Mouse (Mus musculus): ENCODE results near the gene Adck1. TPM values are rescaled to one million over a fixed set of nuclear protein-coding genes. Genes with fewer than 3 reads are reported as not detected.

Gene Adck1
- total and polyA plus RNA-seq, 3 experiments: 30.6 to 34.3 TPM; not detected in 1

DNA sequence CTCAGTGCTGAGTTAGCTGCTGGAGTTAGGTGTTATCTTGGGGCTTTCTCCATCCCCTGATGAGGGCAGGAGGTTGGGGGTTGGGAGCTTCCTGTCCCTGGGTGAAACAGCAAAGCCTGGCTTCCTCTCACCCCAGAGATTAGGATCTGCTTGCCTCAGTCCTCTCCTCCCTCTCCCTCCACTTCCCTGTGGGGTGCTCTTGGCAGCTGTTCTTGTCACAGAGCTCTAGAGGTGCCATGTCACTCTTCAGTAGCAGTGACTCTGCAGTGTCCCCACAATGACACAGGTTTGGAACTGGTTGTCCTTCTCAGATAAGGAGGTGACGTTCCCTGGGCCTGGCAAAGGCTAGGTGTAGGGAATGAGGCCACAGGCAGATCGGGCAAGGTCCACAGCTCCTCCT lies 68.4 kb downstream of the Adck1 start (continued):
- TF ChIP-seq CHD2 (IDR thresholded peaks at IDR 0.05; ENCODE audit: low read length): peak; percentile 76; the same call in 1 of the 2 replicates
- TF ChIP-seq JUND (IDR thresholded peaks at IDR 0.05; ENCODE audit: low read depth, low read length): 0 out of 2 replicates have a peak, but pooled peaks have one; percentile 41

DNA sequence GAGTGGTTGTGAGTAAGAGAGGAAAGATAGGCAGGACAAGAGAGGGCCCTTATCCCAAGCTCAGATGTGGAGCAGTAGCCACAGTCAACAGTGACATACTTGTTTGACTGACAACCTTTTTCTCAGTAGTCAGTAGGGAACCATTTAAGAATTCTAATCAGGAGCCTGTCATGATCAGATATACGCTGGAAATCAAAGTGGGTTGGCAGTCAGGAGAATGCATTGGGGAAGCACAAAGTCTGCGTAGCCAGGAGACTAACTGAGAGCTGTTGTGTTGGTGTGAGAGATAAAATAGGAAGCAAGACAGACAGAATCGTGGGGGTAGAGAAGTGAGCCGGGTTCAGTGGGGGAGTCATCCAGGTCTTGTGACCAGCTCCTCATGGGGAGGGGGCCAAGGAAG lies 71.9 kb downstream of the Adck1 start:
- peak overlapping the region; percentile 49 for H3K27ac ChIP-seq (ENCODE audit: control insufficient read depth, low read depth, low read length)
- no peak overlapping the region for H3K4me3 ChIP-seq (ENCODE audit: control insufficient read depth in 1 of 2, insufficient read depth in 1 of 2, low read depth in 2 of 2, low read length in 2 of 2)
- H3K79me2 ChIP-seq (ENCODE audit: control insufficient read depth, insufficient read depth, low read length, poor library complexity): no peaks in the 10 kb centered on the region
- no peak overlapping the region for H3K9ac ChIP-seq (ENCODE audit: control insufficient read depth, low read depth, low read length, poor library complexity, severe bottlenecking)
- peaks cover 0 to 28% of the 10 kb centered on the region in 2 experiments; a peak in 2 of 4 replicates for H3K36me3 ChIP-seq (ENCODE audit: control insufficient read depth in 1 of 2, insufficient read depth in 2 of 2, low read length in 2 of 2)
- H3K4me1 ChIP-seq (ENCODE audit: control insufficient read depth in 1 of 2, insufficient read depth in 2 of 2, low read length in 2 of 2): peaks cover 12 to 34% of the 10 kb centered on the region in 2 experiments
- H3K27me3 ChIP-seq (ENCODE audit: control insufficient read depth in 1 of 2, insufficient read depth in 2 of 2, low read length in 2 of 2): no peaks in the 10 kb centered on the region
- peak; percentile 77 for DNase-seq (ENCODE audit: low read depth, low spot score)
- H3K9me3 ChIP-seq (replicated peaks; ENCODE audit: insufficient read depth, low read length): no peaks in the 10 kb centered on the region
- no peak for TF ChIP-seq POLR2AphosphoS2 (IDR thresholded peaks at IDR 0.05; ENCODE audit: low read length)
- peak; percentile 72; the same call in 1 of the 2 replicates for TF ChIP-seq ETS1 (IDR thresholded peaks at IDR 0.05; ENCODE audit: low read depth, low read length)
- TF ChIP-seq MEF2A (IDR thresholded peaks at IDR 0.05; ENCODE audit: extremely low read depth, insufficient replicate concordance, low read depth, low read length, poor library complexity, severe bottlenecking): no peak
- TF ChIP-seq GABPA (IDR thresholded peaks at IDR 0.05; ENCODE audit: low read depth, low read length): no peak
- no peak for TF ChIP-seq UBTF (IDR thresholded peaks at IDR 0.05; ENCODE audit: borderline replicate concordance, insufficient read depth, low read depth, low read length)
- TF ChIP-seq ZMIZ1 (IDR thresholded peaks at IDR 0.05; ENCODE audit: low read depth, low read length): no peak
- no peak for TF ChIP-seq HCFC1 (IDR thresholded peaks at IDR 0.05; ENCODE audit: low read depth, low read length)
- peak in 1 of 2 experiments; percentile 68; a peak in 2 of 4 replicates for TF ChIP-seq EP300 (IDR thresholded peaks at IDR 0.05; ENCODE audit: low read depth in 1 of 2, low read length in 2 of 2)
- TF ChIP-seq ZKSCAN1 (IDR thresholded peaks at IDR 0.05; ENCODE audit: low read depth, low read length): no peak
- no peak for TF ChIP-seq MAX (IDR thresholded peaks at IDR 0.05; ENCODE audit: low read length)
- TF ChIP-seq MYC (IDR thresholded peaks at IDR 0.05; ENCODE audit: low read depth, low read length): no peak
- peak; percentile 35 for TF ChIP-seq TAL1 (IDR thresholded peaks at IDR 0.05; ENCODE audit: low read length)
- TF ChIP-seq CHD1 (IDR thresholded peaks at IDR 0.05; ENCODE audit: low read depth, low read length): no peak
- TF ChIP-seq RAD21 (IDR thresholded peaks at IDR 0.05; ENCODE audit: low read depth, low read length): no peak
- no peak for TF ChIP-seq CTCF (IDR thresholded peaks at IDR 0.05 in 2 of 3, conservative IDR thresholded peaks at IDR 0.05 in 1 of 3; ENCODE audit: control insufficient read depth in 1 of 3, insufficient read depth in 1 of 3, low read depth in 2 of 3, low read length in 3 of 3, poor library complexity in 1 of 3, severe bottlenecking in 1 of 3)
- no peak for TF ChIP-seq ELF1 (IDR thresholded peaks at IDR 0.05; ENCODE audit: low read depth, low read length)
- TF ChIP-seq GATA1 (IDR thresholded peaks at IDR 0.05; ENCODE audit: low read depth, low read length): peak; percentile 84
- no peak for TF ChIP-seq BHLHE40 (IDR thresholded peaks at IDR 0.05; ENCODE audit: borderline replicate concordance, low read depth, low read length)
- peak; percentile 85 for TF ChIP-seq RCOR1 (IDR thresholded peaks at IDR 0.05; ENCODE audit: low read depth, low read length)
- TF ChIP-seq JUND (IDR thresholded peaks at IDR 0.05; ENCODE audit: low read depth, low read length): no peak
- no peak for TF ChIP-seq SIN3A (IDR thresholded peaks at IDR 0.05; ENCODE audit: low read length)
- no peak for TF ChIP-seq ZNF384 (IDR thresholded peaks at IDR 0.05; ENCODE audit: low read depth, low read length)
- TF ChIP-seq MAFK (IDR thresholded peaks at IDR 0.05; ENCODE audit: borderline replicate concordance, low read depth, low read length): no peak
- TF ChIP-seq MYB (IDR thresholded peaks at IDR 0.05; ENCODE audit: low read depth, low read length): no peak
- peak; percentile 59 for TF ChIP-seq TCF12 (IDR thresholded peaks at IDR 0.05; ENCODE audit: low read depth, low read length)
- no peak for TF ChIP-seq USF2 (IDR thresholded peaks at IDR 0.05; ENCODE audit: borderline replicate concordance in 1 of 2, insufficient read depth in 1 of 2, low read depth in 1 of 2, low read length in 2 of 2)
- no peak for TF ChIP-seq POLR2A (IDR thresholded peaks at IDR 0.05; ENCODE audit: control insufficient read depth in 1 of 2, insufficient read depth in 1 of 2, low read depth in 1 of 2, low read length in 2 of 2, poor library complexity in 1 of 2)
- no peak for TF ChIP-seq CHD2 (IDR thresholded peaks at IDR 0.05; ENCODE audit: low read length)
- no peak for TF ChIP-seq NELFE (IDR thresholded peaks at IDR 0.05; ENCODE audit: low read depth, low read length)
- TF ChIP-seq TBP (IDR thresholded peaks at IDR 0.05; ENCODE audit: low read depth, low read length): no peak
- no peak for TF ChIP-seq KAT2A (conservative IDR thresholded peaks at IDR 0.05; ENCODE audit: low read depth, low read length)
- TF ChIP-seq NRF1 (IDR thresholded peaks at IDR 0.05; ENCODE audit: insufficient read depth, low read depth, low read length, poor library complexity, severe bottlenecking): no peak
- TF ChIP-seq POLR2AphosphoS5 (IDR thresholded peaks at IDR 0.05; ENCODE audit: borderline replicate concordance, low read depth, low read length): no peak
- TF ChIP-seq E2F4 (IDR thresholded peaks at IDR 0.05; ENCODE audit: borderline replicate concordance, low read depth, low read length): no peak
- TF ChIP-seq MAZ (IDR thresholded peaks at IDR 0.05; ENCODE audit: low read depth, low read length): no peak
